Comparison of ENCODE assay signal across 8 mouse cellular contexts in the genomic region with DNA sequence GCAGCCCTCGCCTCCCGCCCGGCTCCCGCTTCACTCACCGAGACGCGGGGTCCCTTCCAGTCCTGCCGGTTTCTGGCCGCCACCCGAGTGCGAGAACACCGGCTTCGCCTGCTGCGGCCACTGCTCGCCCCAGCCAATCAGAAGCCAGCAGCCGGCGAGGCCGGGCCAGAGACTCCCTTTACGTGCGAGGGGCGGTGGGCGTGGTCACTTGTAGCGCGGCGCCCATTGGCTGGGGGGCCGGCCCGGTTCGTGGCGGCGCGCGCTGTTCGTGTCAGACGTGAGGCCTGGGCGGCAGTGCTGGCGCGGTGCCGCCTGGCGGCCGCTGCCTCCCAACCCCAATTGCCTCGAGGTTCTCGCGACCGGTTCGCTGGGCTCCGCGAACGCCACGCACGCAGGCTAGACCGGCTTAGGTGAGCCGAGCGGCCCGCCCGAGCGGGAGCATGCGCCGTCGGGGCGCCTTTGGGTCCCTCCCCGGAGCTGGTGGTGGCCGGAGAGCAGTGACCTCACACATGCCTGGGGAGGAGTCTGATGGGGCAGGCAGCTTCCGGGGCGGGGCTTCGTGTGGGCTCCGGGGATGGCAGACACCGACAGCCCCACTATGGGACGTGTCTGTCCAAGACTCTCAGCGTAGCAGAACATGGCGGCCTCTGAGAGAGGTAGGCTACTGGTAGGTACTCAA. TPM values are rescaled to one million over a fixed set of nuclear protein-coding genes. Genes with fewer than 3 reads are reported as not detected.
DNase-seq lines count a peak whose midpoint lies in the region; ATAC-seq lines count a peak whose summit lies in the region.

No protein-coding gene starts in this region.

- DNase-seq in NIH3T3 (ENCODE audit: low read depth): peak; percentile 97
- DNase-seq in cerebellum, postnatal 10 days: peak; percentile 99
- DNase-seq in frontal cortex, postnatal 10 days (ENCODE audit: low spot score in 2 of 2): peak; percentile 96 to 98
- DNase-seq in layer of hippocampus, postnatal 25 days (ENCODE audit: extremely low spot score in 1 of 2, low spot score in 1 of 2): peak; percentile 93 to 97
- peak; percentile 98 for DNase-seq in lung, postnatal 25 days (ENCODE audit: low spot score)
- peak; percentile 97 for DNase-seq in retina, embryonic 14.5 days (ENCODE audit: low spot score)
- peak; percentile 99 for DNase-seq in thymus, postnatal 4 days

- peak overlapping the region; percentile 94 for H3K27ac ChIP-seq in hindbrain, embryonic 12.5 days

- H3K4me3 ChIP-seq in hindbrain, embryonic 12.5 days: peak overlapping the region; percentile 84

- no peaks in the 10 kb centered on the region for H3K36me3 ChIP-seq in hindbrain, embryonic 12.5 days

- no peaks in the 10 kb centered on the region for H3K9me3 ChIP-seq in hindbrain, embryonic 12.5 days (replicated peaks)

- under 1% methylated on average over 70 of the region's 70 CpGs for WGBS in hindbrain, embryonic 12.5 days

- no peaks in the 10 kb centered on the region for H3K27me3 ChIP-seq in hindbrain, embryonic 12.5 days

- peak; percentile 98 for ATAC-seq in hindbrain, embryonic 12.5 days (ENCODE audit: low FRiP score)

- peaks cover 11% of the 10 kb centered on the region for H3K4me1 ChIP-seq in hindbrain, embryonic 12.5 days

- peak overlapping the region; percentile 91 for H3K9ac ChIP-seq in hindbrain, embryonic 12.5 days

- H3K4me2 ChIP-seq in hindbrain, embryonic 12.5 days (replicated peaks): peak overlapping the region; percentile 88

RNA-seq across cellular contexts. Expression of gene Higd1a, which starts 0.5 kb away (rescaled TPM):
- polyA plus RNA-seq in hindbrain, embryonic 12.5 days (2016; fragmentation: Nextera tagmentation; extraction: Ambion mirVana): 139 and 144 TPM in 2 replicates
- total RNA-seq in layer of hippocampus, postnatal 25 days (2021): 10 to 100 TPM; 84.7 to 92.8 TPM

RNA-seq across cellular contexts. Expression of gene Ccdc13, which starts 18.4 kb away (rescaled TPM):
- polyA plus RNA-seq in hindbrain, embryonic 12.5 days (2016; fragmentation: Nextera tagmentation; extraction: Ambion mirVana): 2.9 and 4.4 TPM in 2 replicates
- 1 to 10 TPM; 8.9 to 9.7 TPM for total RNA-seq in layer of hippocampus, postnatal 25 days (2021)

RNA-seq across cellular contexts. Expression of gene Ackr2, which starts 40.5 kb away (rescaled TPM):
- polyA plus RNA-seq in hindbrain, embryonic 12.5 days (2016; fragmentation: Nextera tagmentation; extraction: Ambion mirVana): 1.2 and 1.3 TPM in 2 replicates
- 1 to 10 TPM; 2.4 to 2.5 TPM for total RNA-seq in layer of hippocampus, postnatal 25 days (2021)

RNA-seq across cellular contexts. Expression of gene Cyp8b1, which starts 58.5 kb away (rescaled TPM):
- polyA plus RNA-seq in hindbrain, embryonic 12.5 days (2016; fragmentation: Nextera tagmentation; extraction: Ambion mirVana): not detected in 2 replicates
- total RNA-seq in layer of hippocampus, postnatal 25 days (2021): not detected

Comparison
In these comparisons a context has a peak if more than half of its experiments do, and no peak if none do; other contexts are left out.
1. Peak in every context shown above with its lines: DNase-seq, ATAC-seq, H3K4me3 ChIP-seq and H3K27ac ChIP-seq.